Mouse (Mus musculus) heart, adult 18-20 months (tissue): ENCODE measurements around the gene Uhrf1bp1l. TPM values are rescaled to one million over a fixed set of nuclear protein-coding genes. Genes with fewer than 3 reads are reported as not detected.

Source experiments
- DNase-seq, 2 experiments: peaks; one replicate each; pipeline ENCODE4 v3.0.0; 2021 to 2022; ENCODE audit warnings: mixed read lengths in 1 of 2
- total RNA-seq, 2 experiments: library from RNA; stranded (reverse); gene quantifications; 2 replicates each; pipeline ENCODE4 v1.2.3; 2021

The Uhrf1bp1l gene
- total RNA-seq, 2 experiments from 2014 or later = 21.5 to 21.6 TPM

DNA sequence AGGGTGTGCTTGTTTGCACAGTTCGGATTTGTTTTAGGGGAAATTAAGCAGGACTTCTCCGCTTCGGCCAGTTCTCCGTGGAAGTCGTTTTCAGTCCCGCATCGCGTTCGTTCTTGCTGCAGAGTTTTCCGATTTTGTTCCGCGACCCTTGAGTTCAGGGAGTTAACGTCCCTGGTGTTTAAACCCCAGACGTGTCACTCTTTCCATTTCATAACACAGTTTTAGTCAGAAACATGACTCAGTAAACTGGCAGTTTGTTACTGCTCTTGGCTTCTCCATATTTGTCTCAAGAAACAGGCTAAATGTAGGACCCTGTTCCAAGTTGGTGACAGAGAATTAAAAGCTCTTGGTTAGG, 852 bp downstream of the Uhrf1bp1l start:
- no peak for DNase-seq

DNA sequence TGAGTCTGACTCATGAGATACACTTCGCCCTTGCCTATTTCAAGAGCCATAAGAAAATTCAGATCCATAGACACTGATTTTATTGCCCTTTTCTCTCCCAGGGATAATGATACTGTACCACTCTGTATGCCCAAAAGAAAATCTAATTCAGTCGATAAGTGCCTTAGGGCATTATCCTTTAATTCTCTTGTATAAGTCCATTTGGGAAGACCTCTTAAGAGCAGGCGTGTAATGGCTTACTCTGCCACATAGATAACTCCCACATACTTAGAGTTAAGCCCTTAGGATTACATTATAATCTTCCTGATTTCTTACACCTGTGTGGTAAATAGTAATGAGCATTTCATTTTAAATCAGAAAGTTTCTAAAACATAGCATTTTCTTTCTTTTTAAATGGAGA, 1.8 kb downstream of the Uhrf1bp1l start:
- no peak for DNase-seq

GRCm38 (mm10) chr10:89747221-89747905, 2.6 kb downstream of the Uhrf1bp1l start:
- DNase-seq = no peak

DNA sequence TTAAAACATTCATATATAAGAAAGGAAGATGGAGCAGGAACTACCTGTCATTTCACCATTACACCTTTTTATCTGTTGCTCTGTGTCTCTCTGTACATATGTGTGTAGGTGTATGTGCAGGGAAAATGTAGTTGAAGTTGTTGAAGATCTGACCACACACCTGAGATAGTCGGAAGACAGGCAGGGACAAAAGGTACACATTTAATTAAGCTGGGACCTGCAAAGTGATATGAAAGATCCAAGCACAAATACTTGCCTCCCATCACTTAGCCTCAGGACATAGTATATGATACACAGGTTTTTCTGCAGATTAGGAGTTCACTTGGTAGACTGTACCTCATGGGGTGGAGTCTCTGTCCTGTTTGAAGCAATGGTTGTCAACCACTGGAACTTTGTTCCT, 3.1 kb downstream of the Uhrf1bp1l start:
- no peak for DNase-seq

- DNase-seq = peak in 1 of 2 experiments; percentile 41
These were observed 3.8 kb downstream of the Uhrf1bp1l start for GRCm38 (mm10) chr10:89748619-89749018.

- no peak for DNase-seq
These were observed 6.3 kb downstream of the Uhrf1bp1l start for GRCm38 (mm10) chr10:89751069-89751468.

DNA sequence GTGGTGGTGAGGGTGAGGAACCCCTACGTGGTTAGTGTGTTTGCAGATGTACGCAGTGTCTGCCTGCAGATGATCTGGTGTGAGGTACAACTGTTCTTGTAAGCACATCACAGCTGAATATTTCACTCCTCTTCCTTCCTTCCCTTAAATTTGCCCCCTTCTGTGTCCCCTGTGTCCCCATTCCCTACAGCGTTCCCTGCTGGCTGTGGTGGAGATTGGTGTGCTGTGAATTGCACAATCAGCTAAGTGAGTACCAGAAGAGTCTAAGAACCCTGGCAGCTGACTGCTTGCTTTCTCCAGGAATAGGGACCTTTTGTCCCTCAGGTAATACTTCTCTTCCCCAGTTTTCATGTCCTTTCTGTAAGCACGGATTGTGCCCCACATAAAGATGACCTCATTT, 10.4 kb downstream of the Uhrf1bp1l start:
- no peak for DNase-seq

DNA sequence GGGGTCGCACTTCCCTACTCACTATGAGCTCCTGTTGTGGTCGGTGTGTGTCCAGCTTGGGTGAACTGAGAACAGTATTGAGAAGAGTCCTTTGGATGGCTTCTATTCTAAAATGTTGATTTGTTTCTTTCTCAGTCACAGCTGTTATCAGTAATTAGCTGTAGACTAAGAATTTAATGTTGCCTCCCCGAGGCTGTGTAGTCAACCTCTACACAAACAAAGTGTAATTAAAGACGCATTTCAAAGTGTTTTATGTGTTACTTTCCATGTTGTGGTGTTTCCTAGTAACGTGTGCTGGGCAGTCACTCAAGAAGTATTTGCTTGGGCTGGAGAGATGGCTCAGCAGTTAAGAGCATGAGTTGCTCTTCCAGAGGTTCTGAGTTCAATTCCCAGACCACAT, 16.0 kb downstream of the Uhrf1bp1l start:
- DNase-seq = no peak

GRCm38 (mm10) chr10:89764457-89765121, 19.8 kb downstream of the Uhrf1bp1l start:
- DNase-seq = no peak

- DNase-seq = no peak
These were observed 21.3 kb downstream of the Uhrf1bp1l start for GRCm38 (mm10) chr10:89765790-89766714.

GRCm38 (mm10) chr10:89768352-89769020, 23.7 kb downstream of the Uhrf1bp1l start:
- no peak for DNase-seq

GRCm38 (mm10) chr10:89769096-89769495, 24.3 kb downstream of the Uhrf1bp1l start:
- DNase-seq = no peak

GRCm38 (mm10) chr10:89771894-89772293, 27.1 kb downstream of the Uhrf1bp1l start:
- no peak for DNase-seq

- no peak for DNase-seq
These were observed 31.2 kb downstream of the Uhrf1bp1l start for GRCm38 (mm10) chr10:89776029-89776428.

- DNase-seq = no peak
These were observed 47.1 kb downstream of the Uhrf1bp1l start for GRCm38 (mm10) chr10:89791870-89792269.

GRCm38 (mm10) chr10:89794121-89794520, 49.3 kb downstream of the Uhrf1bp1l start:
- peak; percentile 64 to 67 for DNase-seq

- DNase-seq = no peak
These were observed 74.4 kb downstream of the Uhrf1bp1l start for GRCm38 (mm10) chr10:89819146-89819545.

- peak; percentile 27 to 42 for DNase-seq
These were observed 79.1 kb downstream of the Uhrf1bp1l start for GRCm38 (mm10) chr10:89823906-89824305.

DNA sequence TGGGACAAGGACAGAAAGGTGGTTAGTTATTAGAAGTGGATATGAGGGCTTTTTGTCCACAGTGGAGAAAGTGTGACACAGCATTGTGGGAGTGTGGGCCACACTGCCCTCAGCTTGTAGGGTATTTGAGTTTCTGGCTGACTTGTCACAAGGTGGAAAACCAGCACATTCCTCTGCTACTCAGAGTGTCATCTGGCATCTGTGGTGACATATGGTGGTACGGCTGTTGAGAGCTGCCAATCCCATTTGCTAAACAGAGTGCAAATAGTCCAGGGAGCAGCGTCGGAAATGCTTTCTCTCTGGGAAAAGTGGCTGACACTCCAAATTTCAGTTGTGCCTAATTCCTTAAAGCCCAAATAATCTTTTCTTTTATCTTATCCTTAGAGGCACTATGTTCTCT, 82.1 kb downstream of the Uhrf1bp1l start:
- no peak for DNase-seq

DNA sequence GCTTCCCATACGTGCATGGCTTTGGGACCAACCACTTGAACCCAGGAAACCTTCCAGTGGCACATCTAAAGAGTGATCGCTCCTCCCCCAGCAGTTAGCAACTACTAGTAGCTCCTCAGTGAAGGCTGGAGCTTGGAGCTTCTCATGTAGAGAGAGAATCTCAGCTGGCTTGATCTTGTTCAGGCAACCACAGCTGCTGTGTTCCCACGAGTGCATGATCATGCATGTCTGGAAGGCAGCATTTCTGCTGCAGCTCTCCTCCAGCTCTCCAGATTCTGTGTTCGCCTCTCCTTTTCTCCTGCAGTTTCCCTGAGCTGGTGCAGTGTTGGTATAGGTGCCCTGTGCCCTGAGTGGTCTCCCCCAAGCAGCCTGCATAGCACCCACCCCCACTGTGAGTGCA, 87.5 kb downstream of the Uhrf1bp1l start:
- DNase-seq = no peak

GRCm38 (mm10) chr10:89833166-89833565, 88.4 kb downstream of the Uhrf1bp1l start:
- peak in 1 of 2 experiments; percentile 20 for DNase-seq

GRCm38 (mm10) chr10:89837476-89837875, 92.7 kb downstream of the Uhrf1bp1l start:
- DNase-seq = no peak
